ENCODE assay signal across 18 mouse cellular contexts in the genomic region with DNA sequence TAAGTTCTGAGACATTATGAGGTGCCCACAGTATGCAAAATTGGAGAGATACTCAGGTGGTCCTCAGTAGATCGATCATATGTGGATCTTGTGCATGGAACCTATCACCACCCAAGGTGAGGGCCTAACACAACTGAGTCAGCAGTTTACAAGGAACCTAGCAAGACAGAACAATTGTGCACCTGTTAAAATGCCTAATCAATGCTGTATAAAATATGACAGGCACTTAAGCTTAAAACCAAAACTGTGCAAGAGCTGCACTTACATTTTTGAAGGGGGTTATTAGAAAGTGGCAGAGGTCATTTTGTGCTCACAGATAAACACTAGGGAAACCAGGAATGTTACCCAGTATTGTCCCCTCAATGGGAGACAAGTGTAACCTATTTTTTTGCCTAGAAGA. TPM values are rescaled to one million over a fixed set of nuclear protein-coding genes. Genes with fewer than 3 reads are reported as not detected.
"Had no signal": no experiment of that assay in that cellular context is flagged by ENCODE, and none has a peak within 500 bp of the region (broad histone marks: within the 10 kb centered on the region; RNA-seq: fewer than 3 reads in every experiment).

No protein-coding gene starts in this region.

- H3K9me3 ChIP-seq: midbrain, embryonic 10.5 days; midbrain, embryonic 12.5 days; neural tube, embryonic 13.5 days; neural tube, embryonic 15.5 days; stomach, embryonic 15.5 days had no signal

- ATAC-seq: midbrain, embryonic 16.5 days had no signal

- H3K27ac ChIP-seq: midbrain, embryonic 10.5 days; midbrain, embryonic 12.5 days; neural tube, embryonic 13.5 days; neural tube, embryonic 15.5 days; stomach, embryonic 15.5 days; stomach, postnatal 0 days had no signal

- H3K9ac ChIP-seq: lung, embryonic 14.5 days; midbrain, embryonic 12.5 days; neural tube, embryonic 13.5 days; neural tube, embryonic 15.5 days; stomach, embryonic 15.5 days had no signal

- H3K27me3 ChIP-seq: midbrain, embryonic 12.5 days; neural tube, embryonic 13.5 days; neural tube, embryonic 15.5 days; stomach, embryonic 15.5 days had no signal

- H3K4me2 ChIP-seq: lung, embryonic 14.5 days; midbrain, embryonic 12.5 days; neural tube, embryonic 13.5 days; neural tube, embryonic 15.5 days; stomach, embryonic 15.5 days had no signal

- DNase-seq: lung, adult 18-20 months; lung, embryonic 14.5 days; lung, postnatal 10 days; lung, postnatal 4 days; midbrain, embryonic 14.5 days; retina, postnatal 1 day; right cerebral cortex, adult 18-20 months; thymus, adult 2 months; thymus, postnatal 25 days; thymus, postnatal 4 days had no signal

- H3K4me3 ChIP-seq: midbrain, embryonic 10.5 days; midbrain, embryonic 12.5 days; myocyte; neural tube, embryonic 13.5 days; neural tube, embryonic 15.5 days; stomach, embryonic 15.5 days had no signal

RNA-seq across cellular contexts. Expression of a gene that starts 23.4 kb away (rescaled TPM):
- polyA plus RNA-seq: thymus, adult 2 months had no signal
